Mouse (Mus musculus) hematopoietic multipotent progenitor cell, adult 10-12 weeks (in vitro differentiated cells): ENCODE measurements around the gene Gipc1. TPM values are rescaled to one million over a fixed set of nuclear protein-coding genes. Genes with fewer than 3 reads are reported as not detected.

Experiments
- polyA plus RNA-seq: library from polyadenylated mRNA; stranded (reverse); fragments of >175 nt; gene quantifications from 2 replicates; pipeline ENCODE4 v1.2.3, GENCODE M21; 2012; ENCODE audit warnings: low replicate concordance

The Gipc1 gene
- 48.3 and 62.7 TPM in 2 replicates for polyA plus RNA-seq

GRCm38 (mm10) chr8:83652030-83652743, at the start of gene Gipc1:
Gene Gipc1, plus strand, starts transcription at chr8:83652677.

DNA sequence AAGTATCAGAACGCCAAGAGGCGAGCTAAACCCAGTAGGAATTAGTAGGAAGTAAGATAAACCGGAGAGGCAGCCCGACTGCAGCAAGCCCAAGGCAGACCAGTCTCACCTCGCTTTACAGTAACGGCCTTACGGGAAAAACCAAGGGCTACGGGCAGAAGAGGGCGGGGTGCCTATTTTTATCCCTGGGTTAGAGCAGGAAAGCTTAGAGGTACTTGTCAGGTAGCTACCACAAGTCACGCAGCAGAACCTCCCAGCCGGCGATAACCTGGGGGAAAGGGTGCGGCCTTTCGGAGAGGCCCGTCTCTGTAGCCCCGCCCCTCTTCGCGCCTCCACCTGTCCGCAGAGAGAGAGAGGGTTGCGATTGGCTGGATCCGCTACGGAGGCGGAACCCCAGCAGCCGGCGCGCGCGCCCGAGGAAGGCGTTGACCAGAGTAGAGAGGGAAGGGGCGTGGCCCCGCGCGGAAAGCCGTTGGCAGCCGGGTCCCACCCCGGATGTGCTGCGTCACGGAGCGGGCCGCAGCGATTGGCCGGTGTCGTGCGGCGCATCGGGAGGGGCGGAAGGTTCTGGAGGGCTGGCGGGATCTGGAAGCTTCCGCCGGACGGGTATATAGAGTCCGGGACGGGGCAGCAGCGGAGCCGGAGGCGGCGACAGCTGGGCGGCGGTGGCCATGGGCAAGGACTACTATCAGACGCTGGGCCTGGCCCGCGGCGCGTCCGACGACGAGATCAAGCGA, 44.6 kb upstream of the Gipc1 start, which contains the start of the genes Tecr and Dnajb1:
TSS of gene Tecr (minus strand) at position 311 of the 737 bp plus-strand sequence.
TSS of gene Dnajb1 (plus strand) at position 533 of the 737 bp plus-strand sequence.

GRCm38 (mm10) chr8:83665969-83666865, 13.7 kb downstream of the Gipc1 start, which contains the start of gene Ptger1:
Gene Ptger1, plus strand, starts transcription at chr8:83666678.

DNA sequence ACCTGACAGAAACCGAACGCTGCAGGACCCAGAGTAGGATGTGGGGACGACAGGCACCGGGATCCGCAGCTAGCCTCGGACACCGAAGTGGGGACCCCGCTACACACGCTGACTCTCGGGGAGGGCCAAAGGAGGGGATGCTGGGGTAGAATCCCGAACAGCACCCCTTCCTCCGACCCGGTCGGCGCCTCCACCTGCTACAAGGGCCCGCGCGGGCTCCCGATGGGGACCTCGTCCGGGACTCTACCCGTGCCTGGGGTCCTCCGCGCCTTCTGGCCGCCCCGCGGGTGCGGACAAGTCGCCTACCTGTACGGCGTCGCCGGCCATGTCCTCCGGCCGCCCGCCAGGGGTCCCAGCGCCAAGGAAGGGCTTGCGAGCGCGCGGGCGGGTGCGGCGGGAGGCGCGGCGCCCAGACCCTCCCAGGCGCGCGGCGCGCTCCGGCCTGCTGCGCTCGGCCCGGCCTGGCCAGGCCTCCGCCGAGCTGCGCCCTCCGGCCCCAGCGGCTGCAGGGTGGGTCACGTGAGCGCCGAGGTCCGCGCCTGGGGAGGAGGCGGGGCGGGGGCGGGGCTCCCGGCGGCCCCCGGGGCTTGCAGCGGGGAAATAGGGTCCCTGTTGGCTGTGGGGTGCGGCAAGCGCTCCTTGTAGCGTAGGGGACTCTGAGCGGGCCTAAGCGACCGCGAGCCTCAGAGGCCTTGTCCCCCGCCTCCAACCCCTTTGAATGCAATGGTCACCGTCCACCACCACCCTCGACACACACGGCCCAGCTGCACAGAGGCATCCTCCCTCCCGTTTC, 46.4 kb downstream of the Gipc1 start, which contains the start of gene Pkn1:
TSS of gene Pkn1 (minus strand) at position 519 of the 793 bp plus-strand sequence.

Other genes starting within 250 kb of the Gipc1 start
- gene Scoc, start 194.3 kb upstream of the Gipc1 start, polyA plus RNA-seq, result 0.20 and 2.9 TPM in 2 replicates
- gene Olfr370, start 116.9 kb upstream of the Gipc1 start, polyA plus RNA-seq, result not detected in 2 replicates
- gene Ndufb7, start 86.0 kb upstream of the Gipc1 start, polyA plus RNA-seq, result 165 and 204 TPM in 2 replicates
- gene Tecr, start 44.7 kb upstream of the Gipc1 start, polyA plus RNA-seq, result 112 and 259 TPM in 2 replicates
- gene Dnajb1, start 44.5 kb upstream of the Gipc1 start, polyA plus RNA-seq, result 29.2 and 42.1 TPM in 2 replicates
- gene Ptger1, start 14.0 kb downstream of the Gipc1 start, polyA plus RNA-seq, result 0.23 and 0.43 TPM in 2 replicates
- gene Pkn1, start 46.5 kb downstream of the Gipc1 start, polyA plus RNA-seq, result 211 and 329 TPM in 2 replicates
- 10.1 and 20.1 TPM in 2 replicates for gene Ddx39, start 62.5 kb downstream of the Gipc1 start, polyA plus RNA-seq
- gene Adgre5, start 88.6 kb downstream of the Gipc1 start, polyA plus RNA-seq, result 194 and 396 TPM in 2 replicates
- 9.4 and 20.9 TPM in 2 replicates for gene Adgrl1, start 247.4 kb downstream of the Gipc1 start, polyA plus RNA-seq